Comparison of ENCODE assay signal across 9 mouse cellular contexts in the genomic region with DNA sequence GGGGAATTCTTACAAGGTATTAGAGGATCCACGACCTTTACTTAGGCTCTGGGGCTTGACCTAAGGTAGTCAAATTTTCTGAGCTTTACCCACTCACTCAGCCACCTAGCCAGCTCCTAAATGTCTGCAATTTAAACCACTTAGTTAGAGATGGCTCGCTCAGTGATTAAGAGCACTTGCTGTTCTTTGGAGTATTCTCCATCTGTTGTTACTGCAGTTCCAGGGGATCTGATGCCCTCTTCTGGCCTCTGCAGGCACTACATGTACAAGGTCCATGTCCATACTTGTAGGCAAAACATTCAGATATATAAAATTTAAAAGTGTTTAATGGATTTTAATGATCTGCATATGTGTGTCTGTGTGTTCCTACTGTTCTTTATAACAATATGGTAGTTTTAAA. TPM values are rescaled to one million over a fixed set of nuclear protein-coding genes. Genes with fewer than 3 reads are reported as not detected.
DNase-seq lines count a peak whose midpoint lies in the region; ATAC-seq and TF ChIP-seq lines count a peak whose summit lies in the region.
"Had no signal": no experiment of that assay in that cellular context is flagged by ENCODE, and none has a peak within 500 bp of the region (broad histone marks: within the 10 kb centered on the region; RNA-seq: fewer than 3 reads in every experiment).

No protein-coding gene starts in this region.

- intact Hi-C loops in left cerebral cortex, postnatal 25 days (cut with DNase I): loop anchor here (1.0 to 5.0 kb wide), 3 partner anchors 67 to 118 kb away; partner anchors contain the start of gene Usf1

- no peak overlapping the region for H3K27ac ChIP-seq in hindbrain, embryonic 10.5 days
- H3K27ac ChIP-seq in hindbrain, embryonic 12.5 days: no peak overlapping the region
- H3K27ac ChIP-seq in forebrain, postnatal 0 days (ENCODE audit: low read depth, low read length): no peak overlapping the region
- no peak overlapping the region for H3K27ac ChIP-seq in midbrain, embryonic 15.5 days

- H3K9me3 ChIP-seq in hindbrain, embryonic 10.5 days: peaks cover 19% of the 10 kb centered on the region
- peaks cover 14% of the 10 kb centered on the region; the same call in 1 of the 2 replicates for H3K9me3 ChIP-seq in hindbrain, embryonic 12.5 days (replicated peaks)
- H3K9me3 ChIP-seq in forebrain, postnatal 0 days (ENCODE audit: low read length): no peaks in the 10 kb centered on the region
- H3K9me3 ChIP-seq in midbrain, embryonic 15.5 days: peaks cover 5% of the 10 kb centered on the region

- H3K4me2 ChIP-seq in hindbrain, embryonic 12.5 days (replicated peaks): no peak overlapping the region
- no peak overlapping the region for H3K4me2 ChIP-seq in forebrain, postnatal 0 days (ENCODE audit: low read depth)
- H3K4me2 ChIP-seq in midbrain, embryonic 15.5 days: no peak overlapping the region

- peak; percentile 76 for TF ChIP-seq CTCF in forebrain, postnatal 0 days (IDR thresholded peaks at IDR 0.05; ENCODE audit: low read depth)

- no peaks in the 10 kb centered on the region for H3K27me3 ChIP-seq in hindbrain, embryonic 10.5 days (ENCODE audit: insufficient read depth, poor library complexity, severe bottlenecking)
- H3K27me3 ChIP-seq in hindbrain, embryonic 12.5 days: no peaks in the 10 kb centered on the region
- no peaks in the 10 kb centered on the region for H3K27me3 ChIP-seq in forebrain, postnatal 0 days (ENCODE audit: insufficient read depth, low read length)
- no peaks in the 10 kb centered on the region for H3K27me3 ChIP-seq in midbrain, embryonic 15.5 days (replicated peaks)
- H3K27me3 ChIP-seq in splenic B cell, adult 2 months (ENCODE audit: control insufficient read depth, insufficient read depth, low read length, poor library complexity, severe bottlenecking): no peaks in the 10 kb centered on the region
- H3K27me3 ChIP-seq: liver, embryonic 15.5 days had no signal

- DNase-seq in hindbrain, embryonic 10.5 days (ENCODE audit: low spot score): peak; percentile 43
- peak; percentile 72 for DNase-seq in forebrain, postnatal 0 days
- peak; percentile 85 for DNase-seq in kidney, adult 18-20 months
- DNase-seq in left cerebral cortex, postnatal 25 days (ENCODE audit: low spot score in 2 of 2): peak; percentile 78 to 83
- peak; percentile 76 for DNase-seq in splenic B cell, adult 2 months (ENCODE audit: low read depth, low spot score)

- no peak for ATAC-seq in hindbrain, embryonic 12.5 days (ENCODE audit: low FRiP score)
- peak; percentile 56; the same call in 1 of the 2 replicates for ATAC-seq in cerebellum, adult (ENCODE audit: insufficient number of reproducible peaks, low FRiP score, low TSS enrichment)
- peak; percentile 83 for ATAC-seq in forebrain, postnatal 0 days
- peak; percentile 50; the same call in 1 of the 2 replicates for ATAC-seq in midbrain, embryonic 15.5 days (replicated peaks)

- no peak overlapping the region for H3K9ac ChIP-seq in hindbrain, embryonic 12.5 days
- H3K9ac ChIP-seq in forebrain, postnatal 0 days: no peak overlapping the region
- H3K9ac ChIP-seq in midbrain, embryonic 15.5 days: no peak overlapping the region
- H3K9ac ChIP-seq: liver, embryonic 15.5 days had no signal

- no peaks in the 10 kb centered on the region; the same call in 1 of the 2 replicates for H3K4me1 ChIP-seq in hindbrain, embryonic 10.5 days (replicated peaks)
- no peaks in the 10 kb centered on the region for H3K4me1 ChIP-seq in hindbrain, embryonic 12.5 days
- no peaks in the 10 kb centered on the region for H3K4me1 ChIP-seq in forebrain, postnatal 0 days (ENCODE audit: insufficient read depth)
- no peaks in the 10 kb centered on the region for H3K4me1 ChIP-seq in midbrain, embryonic 15.5 days

- H3K4me3 ChIP-seq in hindbrain, embryonic 10.5 days: no peak overlapping the region
- H3K4me3 ChIP-seq in hindbrain, embryonic 12.5 days: no peak overlapping the region
- no peak overlapping the region for H3K4me3 ChIP-seq in forebrain, postnatal 0 days (ENCODE audit: low read depth, low read length)
- no peak overlapping the region for H3K4me3 ChIP-seq in midbrain, embryonic 15.5 days

- WGBS in hindbrain, embryonic 10.5 days: 57% methylated on average over 2 of the region's 2 CpGs
- WGBS in hindbrain, embryonic 12.5 days: 56% methylated on average over 2 of the region's 2 CpGs
- 43% methylated on average over 2 of the region's 2 CpGs for WGBS in forebrain, postnatal 0 days
- 50% methylated on average over 2 of the region's 2 CpGs for WGBS in midbrain, embryonic 15.5 days

- H3K36me3 ChIP-seq in hindbrain, embryonic 10.5 days: no peaks in the 10 kb centered on the region
- H3K36me3 ChIP-seq in hindbrain, embryonic 12.5 days: no peaks in the 10 kb centered on the region
- no peaks in the 10 kb centered on the region for H3K36me3 ChIP-seq in forebrain, postnatal 0 days (ENCODE audit: insufficient read depth)
- H3K36me3 ChIP-seq in midbrain, embryonic 15.5 days (replicated peaks): no peaks in the 10 kb centered on the region
- no peaks in the 10 kb centered on the region for H3K36me3 ChIP-seq in splenic B cell, adult 2 months (ENCODE audit: control insufficient read depth, insufficient read depth, low read length, poor library complexity, severe bottlenecking)
- H3K36me3 ChIP-seq: liver, embryonic 15.5 days had no signal

RNA-seq across cellular contexts. Expression of gene Alyref2, which starts 24.3 kb away (rescaled TPM):
- polyA plus RNA-seq in hindbrain, embryonic 10.5 days (2016; fragmentation: Nextera tagmentation; extraction: Ambion mirVana): 11.2 and 13.3 TPM in 2 replicates
- 21.0 and 26.1 TPM in 2 replicates for polyA plus RNA-seq in hindbrain, embryonic 12.5 days (2016; fragmentation: Nextera tagmentation; extraction: Ambion mirVana)
- total RNA-seq in forebrain, postnatal 0 days (2014; rRNA removed): 12.2 and 13.4 TPM in 2 replicates
- 17.5 and 20.8 TPM in 2 replicates for polyA plus RNA-seq in forebrain, postnatal 0 days (2015; fragmentation: Nextera tagmentation; extraction: Ambion mirVana)
- 1 to 10 TPM; 5.3 TPM for total RNA-seq in left cerebral cortex, postnatal 25 days (2021)
- 33.1 and 34.3 TPM in 2 replicates for polyA plus RNA-seq in midbrain, embryonic 15.5 days (2015; fragmentation: Nextera tagmentation; extraction: Ambion mirVana)

RNA-seq across cellular contexts. Expression of gene F11r, which starts 41.6 kb away (rescaled TPM):
- 22.2 and 28.7 TPM in 2 replicates for polyA plus RNA-seq in hindbrain, embryonic 10.5 days (2016; fragmentation: Nextera tagmentation; extraction: Ambion mirVana)
- 14.5 and 18.6 TPM in 2 replicates for polyA plus RNA-seq in hindbrain, embryonic 12.5 days (2016; fragmentation: Nextera tagmentation; extraction: Ambion mirVana)
- 3.6 and 6.2 TPM in 2 replicates for total RNA-seq in forebrain, postnatal 0 days (2014; rRNA removed)
- 4.6 and 7.8 TPM in 2 replicates for polyA plus RNA-seq in forebrain, postnatal 0 days (2015; fragmentation: Nextera tagmentation; extraction: Ambion mirVana)
- 1 to 10 TPM; 5.5 to 7.2 TPM for total RNA-seq in left cerebral cortex, postnatal 25 days (2021)
- 9.4 and 11.8 TPM in 2 replicates for polyA plus RNA-seq in midbrain, embryonic 15.5 days (2015; fragmentation: Nextera tagmentation; extraction: Ambion mirVana)

RNA-seq across cellular contexts. Expression of gene Itln1, which starts 56.1 kb away (rescaled TPM):
- not detected in 2 replicates for polyA plus RNA-seq in hindbrain, embryonic 10.5 days (2016; fragmentation: Nextera tagmentation; extraction: Ambion mirVana)
- not detected in 2 replicates for polyA plus RNA-seq in hindbrain, embryonic 12.5 days (2016; fragmentation: Nextera tagmentation; extraction: Ambion mirVana)
- total RNA-seq in forebrain, postnatal 0 days (2014; rRNA removed): not detected in 2 replicates
- not detected in 2 replicates for polyA plus RNA-seq in forebrain, postnatal 0 days (2015; fragmentation: Nextera tagmentation; extraction: Ambion mirVana)
- not detected for total RNA-seq in left cerebral cortex, postnatal 25 days (2021)
- polyA plus RNA-seq in midbrain, embryonic 15.5 days (2015; fragmentation: Nextera tagmentation; extraction: Ambion mirVana): not detected in 2 replicates
- polyA plus RNA-seq: liver, embryonic 15.5 days had no signal
